Mouse (Mus musculus): Measurements from ENCODE around the gene Pycr1. TPM values are rescaled to one million over a fixed set of nuclear protein-coding genes. Genes with fewer than 3 reads are reported as not detected.
A peak's percentile ranks its signal among the peaks of the same experiment; 100 is the strongest.

Gene Pycr1
- polyA plus RNA-seq, 1 experiment from 2014 or later, result 23.4 TPM

- Histone ChIP-seq H3K4me3 (ENCODE audit: low read length) (peak overlapping the region; percentile 99), H3K27me3 (ENCODE audit: control insufficient read depth, insufficient read depth, low read depth, low read length) (no peaks in the 10 kb centered on the region), H3K9ac (ENCODE audit: low read length) (peak overlapping the region; percentile 77), H3K9me3 (ENCODE audit: control insufficient read depth, low read length) (no peaks in the 10 kb centered on the region), H3K36me3 (ENCODE audit: control insufficient read depth, insufficient read depth, low read length) (peaks cover 31% of the 10 kb centered on the region), H3K4me1 (replicated peaks; ENCODE audit: control insufficient read depth, insufficient read depth, low read length) (peaks cover 15% of the 10 kb centered on the region), H3K27ac (ENCODE audit: low read length) (peak overlapping the region; percentile 84), H3K4me2 (ENCODE audit: low read depth, low read length) (peak overlapping the region; percentile 85)
- WGBS, result under 1% methylated on average over 51 of the region's 53 CpGs
- ATAC-seq (ENCODE audit: low read depth), result peak; percentile 89
These were observed 18.9 kb downstream of the Pycr1 start for GRCm38 (mm10) chr11:120624680-120625111.

DNA sequence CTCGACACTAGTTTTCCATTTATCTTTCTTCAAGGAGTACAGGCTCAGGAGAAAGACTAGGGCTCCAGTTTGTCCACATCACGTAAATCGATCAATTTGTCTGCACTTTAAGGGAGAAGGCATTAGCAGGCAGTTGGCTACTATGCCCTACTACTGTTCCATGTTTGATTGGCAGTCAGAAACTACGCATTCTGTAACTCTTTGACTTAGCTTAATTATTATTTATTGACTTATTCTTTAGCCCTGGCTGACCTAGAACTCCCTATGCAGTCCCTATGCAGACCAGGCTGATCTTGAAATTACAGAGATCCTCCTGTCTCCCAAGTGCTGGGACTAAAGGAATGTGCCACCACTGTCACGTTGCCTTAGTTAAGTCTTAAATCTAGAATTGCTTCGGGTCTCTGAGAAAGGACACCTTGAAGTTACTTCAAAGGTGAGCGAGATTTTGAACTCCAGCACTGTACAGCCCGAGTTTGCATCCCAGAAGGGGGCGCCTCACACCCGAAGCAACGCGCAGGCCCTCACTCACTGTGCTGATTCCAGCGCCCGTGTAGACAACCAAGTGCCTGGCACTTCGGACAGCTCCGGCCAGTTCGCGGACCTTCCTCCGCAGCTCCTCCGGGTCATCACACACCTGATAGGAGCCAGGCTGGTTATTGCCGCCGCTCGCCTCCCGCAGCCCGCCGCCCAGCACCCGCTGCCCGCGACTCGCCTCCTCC lies 19.4 kb downstream of the Pycr1 start:
- peak overlapping the region; percentile 99 for H3K4me3 ChIP-seq (ENCODE audit: low read length)
- ATAC-seq (ENCODE audit: low read depth), result peak; percentile 82
- H3K27me3 ChIP-seq (ENCODE audit: control insufficient read depth, insufficient read depth, low read depth, low read length), result no peaks in the 10 kb centered on the region
- peak overlapping the region; percentile 85 for H3K4me2 ChIP-seq (ENCODE audit: low read depth, low read length)
- H3K9me3 ChIP-seq (ENCODE audit: control insufficient read depth, low read length), result no peaks in the 10 kb centered on the region
- 11% methylated on average over 30 of the region's 30 CpGs for whole genome bisulfite sequencing
- H3K4me1 ChIP-seq (replicated peaks; ENCODE audit: control insufficient read depth, insufficient read depth, low read length), result peaks cover 14% of the 10 kb centered on the region
- H3K9ac ChIP-seq (ENCODE audit: low read length), result peak overlapping the region; percentile 77
- H3K27ac ChIP-seq (ENCODE audit: low read length), result peak overlapping the region; percentile 84
- H3K36me3 ChIP-seq (ENCODE audit: control insufficient read depth, insufficient read depth, low read length), result peaks cover 31% of the 10 kb centered on the region

DNA sequence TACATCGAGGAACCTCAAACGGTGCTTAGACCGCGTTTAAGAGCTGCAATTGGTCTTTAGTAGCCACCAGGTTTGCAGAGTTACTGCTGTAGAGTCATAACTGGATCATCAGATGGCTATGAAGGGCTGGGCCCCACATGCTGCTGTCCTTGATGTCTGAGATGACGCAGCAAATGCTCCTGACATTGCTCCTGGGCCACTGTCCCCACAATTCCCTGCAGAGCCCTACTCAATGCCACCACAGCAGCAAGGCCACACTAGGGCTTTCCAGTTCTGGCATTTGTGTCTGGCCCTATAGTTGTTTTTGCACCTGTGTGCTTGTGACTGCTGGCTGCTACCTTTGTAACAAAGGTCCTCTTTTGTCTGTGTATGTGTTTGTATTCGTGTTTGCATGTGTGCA lies 20.8 kb downstream of the Pycr1 start:
- H3K27ac ChIP-seq (ENCODE audit: low read length), result no peak overlapping the region
- no peak overlapping the region for H3K4me2 ChIP-seq (ENCODE audit: low read depth, low read length)
- no peak overlapping the region for H3K9ac ChIP-seq (ENCODE audit: low read length)
- no peak overlapping the region for H3K4me3 ChIP-seq (ENCODE audit: low read length)
- no peaks in the 10 kb centered on the region for H3K9me3 ChIP-seq (ENCODE audit: control insufficient read depth, low read length)
- H3K36me3 ChIP-seq (ENCODE audit: control insufficient read depth, insufficient read depth, low read length), result peaks cover 24% of the 10 kb centered on the region
- H3K27me3 ChIP-seq (ENCODE audit: control insufficient read depth, insufficient read depth, low read depth, low read length), result no peaks in the 10 kb centered on the region
- WGBS, result 89% methylated on average over 6 of the region's 6 CpGs
- no peak for ATAC-seq (ENCODE audit: low read depth)
- peaks cover 14% of the 10 kb centered on the region for H3K4me1 ChIP-seq (replicated peaks; ENCODE audit: control insufficient read depth, insufficient read depth, low read length)

- Histone ChIP-seq H3K27me3 (ENCODE audit: control insufficient read depth, insufficient read depth, low read depth, low read length) (no peaks in the 10 kb centered on the region), H3K9me3 (ENCODE audit: control insufficient read depth, low read length) (no peaks in the 10 kb centered on the region), H3K27ac (ENCODE audit: low read length) (no peak overlapping the region), H3K4me3 (ENCODE audit: low read length) (no peak overlapping the region), H3K4me2 (ENCODE audit: low read depth, low read length) (no peak overlapping the region), H3K36me3 (ENCODE audit: control insufficient read depth, insufficient read depth, low read length) (peaks cover 20% of the 10 kb centered on the region), H3K4me1 (replicated peaks; ENCODE audit: control insufficient read depth, insufficient read depth, low read length) (peaks cover 18% of the 10 kb centered on the region), H3K9ac (ENCODE audit: low read length) (no peak overlapping the region)
- 95% methylated on average over 14 of the region's 14 CpGs for WGBS
- ATAC-seq (ENCODE audit: low read depth), result no peak
These were observed 23.4 kb downstream of the Pycr1 start for GRCm38 (mm10) chr11:120620195-120620594.

GRCm38 (mm10) chr11:120618619-120619535 lies 24.7 kb downstream of the Pycr1 start:
- H3K27ac ChIP-seq (ENCODE audit: low read length), result no peak overlapping the region
- H3K9ac ChIP-seq (ENCODE audit: low read length), result no peak overlapping the region
- no peak overlapping the region for H3K4me3 ChIP-seq (ENCODE audit: low read length)
- no peak overlapping the region for H3K4me2 ChIP-seq (ENCODE audit: low read depth, low read length)
- no peak for ATAC-seq (ENCODE audit: low read depth)
- no peaks in the 10 kb centered on the region for H3K27me3 ChIP-seq (ENCODE audit: control insufficient read depth, insufficient read depth, low read depth, low read length)
- H3K9me3 ChIP-seq (ENCODE audit: control insufficient read depth, low read length), result no peaks in the 10 kb centered on the region
- peaks cover 24% of the 10 kb centered on the region for H3K36me3 ChIP-seq (ENCODE audit: control insufficient read depth, insufficient read depth, low read length)
- 88% methylated on average over 25 of the region's 25 CpGs for WGBS
- peaks cover 10% of the 10 kb centered on the region for H3K4me1 ChIP-seq (replicated peaks; ENCODE audit: control insufficient read depth, insufficient read depth, low read length)

- Histone ChIP-seq H3K4me1 (replicated peaks; ENCODE audit: control insufficient read depth, insufficient read depth, low read length) (peaks cover 8% of the 10 kb centered on the region), H3K36me3 (ENCODE audit: control insufficient read depth, insufficient read depth, low read length) (peaks cover 20% of the 10 kb centered on the region), H3K27ac (ENCODE audit: low read length) (no peak within 1 kb of the TSS), H3K9ac (ENCODE audit: low read length) (peak within 1 kb of the TSS; percentile 83), H3K9me3 (ENCODE audit: control insufficient read depth, low read length) (no peaks in the 10 kb centered on the region), H3K4me2 (ENCODE audit: low read depth, low read length) (peak within 1 kb of the TSS; percentile 69), H3K27me3 (ENCODE audit: control insufficient read depth, insufficient read depth, low read depth, low read length) (no peaks in the 10 kb centered on the region), H3K4me3 (ENCODE audit: low read length) (peak within 1 kb of the TSS; percentile 85)
- ATAC-seq (ENCODE audit: low read depth), result peak; percentile 96
- WGBS, result under 1% methylated on average over 54 of the region's 56 CpGs
These were observed 26.0 kb downstream of the Pycr1 start, which contains the start of gene Pcyt2 for GRCm38 (mm10) chr11:120617519-120618112. Pcyt2 (minus strand) TSS chr11:120617936.

- Histone ChIP-seq H3K4me3 (ENCODE audit: low read length) (peak overlapping the region; percentile 85), H3K36me3 (ENCODE audit: control insufficient read depth, insufficient read depth, low read length) (peaks cover 19% of the 10 kb centered on the region), H3K4me2 (ENCODE audit: low read depth, low read length) (peak overlapping the region; percentile 69), H3K27ac (ENCODE audit: low read length) (no peak overlapping the region), H3K4me1 (replicated peaks; ENCODE audit: control insufficient read depth, insufficient read depth, low read length) (peaks cover 8% of the 10 kb centered on the region), H3K27me3 (ENCODE audit: control insufficient read depth, insufficient read depth, low read depth, low read length) (no peaks in the 10 kb centered on the region), H3K9ac (ENCODE audit: low read length) (peak overlapping the region; percentile 83), H3K9me3 (ENCODE audit: control insufficient read depth, low read length) (no peaks in the 10 kb centered on the region)
- no peak for ATAC-seq (ENCODE audit: low read depth)
- WGBS, result 36% methylated on average over 4 of the region's 4 CpGs
These were observed 26.8 kb downstream of the Pycr1 start for GRCm38 (mm10) chr11:120616617-120617294.

- no peak overlapping the region for H3K9ac ChIP-seq (ENCODE audit: low read length)
- peaks cover 8% of the 10 kb centered on the region for H3K4me1 ChIP-seq (replicated peaks; ENCODE audit: control insufficient read depth, insufficient read depth, low read length)
- H3K27me3 ChIP-seq (ENCODE audit: control insufficient read depth, insufficient read depth, low read depth, low read length), result no peaks in the 10 kb centered on the region
- no peak for ATAC-seq (ENCODE audit: low read depth)
- no peaks in the 10 kb centered on the region for H3K9me3 ChIP-seq (ENCODE audit: control insufficient read depth, low read length)
- H3K36me3 ChIP-seq (ENCODE audit: control insufficient read depth, insufficient read depth, low read length), result peaks cover 23% of the 10 kb centered on the region
- WGBS, result 89% methylated on average over 11 of the region's 11 CpGs
- H3K27ac ChIP-seq (ENCODE audit: low read length), result no peak overlapping the region
- H3K4me2 ChIP-seq (ENCODE audit: low read depth, low read length), result no peak overlapping the region
- no peak overlapping the region for H3K4me3 ChIP-seq (ENCODE audit: low read length)
These were observed 27.9 kb downstream of the Pycr1 start for GRCm38 (mm10) chr11:120615606-120616203.

Measured in lung, embryonic 16.5 days (tissue).